Mouse (Mus musculus) forebrain, embryonic 11.5 days (tissue): ENCODE measurements at regions not wholly inside any gene's neighbourhood (a gene's known extent, or its start where the extent isn't known, plus 50 kb on each side); places are given as distances from the start of the nearest gene placed in this dataset.

Experiments used
- ATAC-seq: fragments of 200-750 bp; cut with Nextera tagmentation; replicated peaks from 2 replicates; pipeline ENCODE4 v1.8.0; 2017; ENCODE audit warnings: moderate TSS enrichment; ENCODE audit not compliant: low FRiP score
- DNase-seq: peaks from one replicate; pipeline ENCODE4 v3.0.0-alpha.2; 2017; ENCODE audit warnings: low spot score
- H3K27ac ChIP-seq: fragments of 300-500 bp; sonication (generic); 2 replicates; pipeline ENCODE4 v1.5.1; 2014; ENCODE audit warnings: low read depth, low read length
- H3K27me3 ChIP-seq: fragments of 300-500 bp; sonication (generic); 2 replicates; pipeline ENCODE4 v1.6.1; 2014; ENCODE audit warnings: mild to moderate bottlenecking, low read length, mixed read lengths; ENCODE audit not compliant: control insufficient read depth, insufficient read depth
- H3K36me3 ChIP-seq: fragments of 300-500 bp; sonication (generic); 2 replicates; pipeline ENCODE4 v1.6.1; 2014; ENCODE audit warnings: mild to moderate bottlenecking, low read length, moderate library complexity, mixed read lengths; ENCODE audit not compliant: control insufficient read depth, insufficient read depth
- H3K4me1 ChIP-seq: fragments of 300-500 bp; sonication (generic); replicated peaks from 2 replicates; pipeline ENCODE4 v1.6.1; 2014; ENCODE audit warnings: low read length, mixed read lengths; ENCODE audit not compliant: control insufficient read depth, insufficient read depth
- H3K4me2 ChIP-seq: fragments of 300-500 bp; sonication (generic); 2 replicates; pipeline ENCODE4 v1.6.1; 2014; ENCODE audit warnings: low read depth, mild to moderate bottlenecking, low read length, moderate library complexity, mixed read lengths; ENCODE audit not compliant: severe bottlenecking
- H3K4me3 ChIP-seq: fragments of 300-500 bp; sonication (generic); 2 replicates; pipeline ENCODE4 v1.5.1; 2014; ENCODE audit warnings: low read depth, low read length
- H3K9ac ChIP-seq: fragments of 300-500 bp; sonication (generic); 2 replicates; pipeline ENCODE4 v1.6.1; 2014; ENCODE audit warnings: low read length
- H3K9me3 ChIP-seq: fragments of 300-500 bp; sonication (generic); 2 replicates; pipeline ENCODE4 v1.6.1; 2016; ENCODE audit warnings: low read length, mixed read lengths; ENCODE audit not compliant: control insufficient read depth
- WGBS: fragments of 180-500 bp; shearing (Covaris S2); extraction: QIAGEN DNeasy Blood & Tissue Kit; methylation state at CpG from one replicate; pipeline ENCODE4 v1.1.7; 2014; 5-methylcytosine and 5-hydroxymethylcytosine counted together

DNA sequence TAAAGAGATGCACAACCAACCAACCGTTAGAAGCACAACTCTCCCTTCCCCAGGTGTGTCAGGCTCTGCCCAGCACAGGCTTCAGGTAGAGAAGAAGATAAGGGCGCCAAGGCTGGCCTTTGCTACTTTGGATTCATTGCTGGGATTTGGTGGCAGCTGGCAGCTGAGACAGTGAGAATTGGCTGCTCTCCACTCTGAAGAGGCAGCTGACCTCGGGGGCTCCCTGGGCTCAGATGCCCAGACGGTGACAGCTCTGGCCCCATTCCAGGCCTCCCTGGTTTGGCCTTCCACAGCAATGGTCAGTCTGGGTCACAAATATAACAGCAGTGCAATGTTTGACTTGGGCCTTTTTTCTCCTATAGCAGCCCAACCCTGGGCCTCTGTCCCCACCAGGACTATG lies 411.9 kb downstream of the Bcor start:
- H3K9ac ChIP-seq: no peak overlapping the region
- no peaks in the 10 kb centered on the region for H3K36me3 ChIP-seq
- DNase-seq (no peak), ATAC-seq (no peak)
- H3K27me3 ChIP-seq: no peaks in the 10 kb centered on the region
- no peak overlapping the region for H3K4me2 ChIP-seq
- no peaks in the 10 kb centered on the region for H3K9me3 ChIP-seq
- no peak overlapping the region for H3K4me3 ChIP-seq
- H3K27ac ChIP-seq: no peak overlapping the region
- WGBS: 57% methylated on average over 4 of the region's 4 CpGs
- H3K4me1 ChIP-seq: no peaks in the 10 kb centered on the region

DNA sequence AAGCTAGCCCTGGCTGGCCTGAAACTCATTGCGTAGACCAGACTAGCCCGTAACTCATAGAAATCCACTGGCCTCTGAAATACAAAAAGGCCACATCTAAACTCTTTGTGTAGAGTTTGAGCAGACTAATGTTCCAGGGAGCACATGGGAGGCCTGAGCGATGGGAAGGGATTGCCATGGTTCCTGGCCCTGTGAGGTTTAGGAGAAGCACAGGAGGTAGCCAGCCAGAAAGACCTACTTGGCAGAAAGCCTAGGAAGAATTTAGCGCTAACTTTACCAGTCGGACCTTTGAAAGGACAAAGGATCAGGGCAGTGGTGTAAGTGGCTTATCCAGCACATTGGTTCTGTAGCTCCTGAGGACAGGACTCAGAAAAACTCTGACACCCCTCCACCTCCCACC lies 407.6 kb downstream of the Bcor start:
- Histone ChIP-seq H3K4me3 (no peak overlapping the region), H3K4me2 (no peak overlapping the region), H3K27me3 (no peaks in the 10 kb centered on the region), H3K27ac (no peak overlapping the region), H3K4me1 (no peaks in the 10 kb centered on the region), H3K9me3 (no peaks in the 10 kb centered on the region), H3K36me3 (no peaks in the 10 kb centered on the region), H3K9ac (no peak overlapping the region)
- WGBS: 75% methylated on average over 5 of the region's 5 CpGs
- no peak for ATAC-seq
- DNase-seq: no peak

DNA sequence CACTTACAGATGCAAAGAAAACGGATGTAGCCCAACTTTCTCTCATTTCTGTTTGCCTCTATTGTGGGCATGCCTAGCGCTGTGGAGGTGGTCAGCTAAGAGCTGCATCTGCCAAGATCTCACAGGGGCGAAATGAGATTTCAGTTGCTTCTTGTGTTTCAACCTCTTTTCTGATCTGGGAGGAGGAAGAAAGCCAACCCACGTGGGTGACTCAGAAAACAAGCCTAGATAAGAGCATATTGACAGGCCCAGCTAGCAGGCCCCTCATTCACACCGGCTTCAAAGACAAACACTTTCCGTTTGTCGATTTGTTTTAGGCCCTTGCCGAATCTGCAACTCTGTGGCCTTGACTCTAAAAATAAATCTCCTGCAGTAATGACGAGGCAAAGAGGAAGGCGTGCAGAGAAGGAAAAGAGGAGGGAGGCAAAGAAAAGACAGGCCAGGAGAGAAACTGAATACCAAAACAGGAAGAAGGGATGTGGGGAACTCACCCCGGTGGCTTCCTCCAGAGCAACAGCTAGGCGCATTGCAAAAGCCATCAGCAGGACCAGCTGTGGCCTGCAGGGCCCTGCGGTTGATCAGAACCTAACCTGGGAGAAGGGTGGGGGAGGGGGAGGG lies 407.1 kb downstream of the Bcor start:
- no peak for ATAC-seq
- no peak overlapping the region for H3K9ac ChIP-seq
- H3K4me1 ChIP-seq: no peaks in the 10 kb centered on the region
- H3K27ac ChIP-seq: no peak overlapping the region
- 38% methylated on average over 13 of the region's 13 CpGs for WGBS
- no peak overlapping the region for H3K4me3 ChIP-seq
- no peak overlapping the region for H3K4me2 ChIP-seq
- H3K27me3 ChIP-seq: no peaks in the 10 kb centered on the region
- H3K36me3 ChIP-seq: no peaks in the 10 kb centered on the region
- no peak for DNase-seq
- no peaks in the 10 kb centered on the region for H3K9me3 ChIP-seq

DNA sequence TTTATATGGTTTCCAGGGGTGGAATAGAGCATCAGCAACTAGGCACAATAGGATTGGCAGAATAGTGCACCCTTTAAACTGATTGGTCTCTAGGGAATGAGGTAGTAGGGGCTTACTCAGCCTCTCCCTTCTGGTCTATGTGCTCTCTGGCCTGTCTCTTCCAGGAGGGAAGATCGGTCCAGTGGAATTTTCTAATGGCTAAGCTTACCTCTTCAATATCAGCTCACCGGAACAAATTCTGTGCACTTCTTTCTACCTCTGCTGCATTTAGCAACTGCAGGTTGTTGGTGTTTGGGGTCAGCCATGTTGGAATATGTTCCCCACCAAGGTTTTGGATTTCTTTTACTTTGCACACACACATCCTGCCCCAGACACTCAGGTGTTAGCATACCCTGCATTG lies 405.1 kb downstream of the Bcor start:
- Histone ChIP-seq H3K27me3 (no peaks in the 10 kb centered on the region; the same call in 1 of the 2 replicates), H3K4me1 (no peaks in the 10 kb centered on the region), H3K27ac (no peak overlapping the region), H3K4me3 (no peak overlapping the region), H3K9me3 (no peaks in the 10 kb centered on the region), H3K9ac (no peak overlapping the region), H3K36me3 (no peaks in the 10 kb centered on the region), H3K4me2 (no peak overlapping the region)
- DNase-seq (no peak), ATAC-seq (no peak)
- 93% methylated on average over 2 of the region's 2 CpGs for WGBS

DNA sequence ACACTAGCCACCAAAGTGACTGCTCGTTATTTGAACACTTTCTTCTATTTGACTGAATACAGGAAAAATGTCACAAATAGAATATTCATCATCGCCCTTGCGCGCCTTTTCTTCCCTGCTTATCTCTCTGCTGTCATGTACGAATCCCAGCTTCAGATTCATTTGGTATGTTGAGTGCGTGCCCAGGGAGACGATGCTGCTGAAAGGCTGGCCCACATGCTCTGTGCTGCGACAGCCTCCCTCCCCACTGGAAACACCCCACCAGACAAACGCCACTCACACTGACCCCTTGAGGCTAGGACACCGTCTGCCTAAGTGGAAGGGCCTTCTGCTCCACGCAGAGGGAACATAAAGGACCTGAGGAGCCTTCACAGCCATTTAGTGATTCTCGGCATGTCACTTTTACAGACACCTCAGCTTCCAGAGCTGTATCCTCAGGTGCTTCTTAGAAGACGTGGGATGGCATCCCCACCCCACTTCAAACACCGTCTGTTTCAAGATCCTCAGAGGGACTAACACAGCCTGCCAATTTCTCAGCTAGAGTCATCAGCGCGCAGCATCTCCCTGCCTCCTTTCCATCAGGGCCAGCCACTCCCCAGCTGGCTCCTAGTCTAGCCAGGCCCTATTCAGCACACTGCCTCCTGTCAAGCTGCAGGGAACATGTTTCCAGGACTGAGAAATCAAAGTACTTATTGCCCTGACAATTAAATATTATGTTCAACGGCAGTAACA lies 396.6 kb downstream of the Bcor start:
- 81% methylated on average over 17 of the region's 17 CpGs for WGBS
- Histone ChIP-seq H3K27ac (no peak overlapping the region), H3K4me1 (no peaks in the 10 kb centered on the region), H3K9ac (no peak overlapping the region), H3K4me3 (no peak overlapping the region), H3K27me3 (peaks cover 2% of the 10 kb centered on the region; the same call in 1 of the 2 replicates), H3K36me3 (no peaks in the 10 kb centered on the region), H3K4me2 (no peak overlapping the region), H3K9me3 (no peaks in the 10 kb centered on the region)
- DNase-seq (no peak), ATAC-seq (no peak)

DNA sequence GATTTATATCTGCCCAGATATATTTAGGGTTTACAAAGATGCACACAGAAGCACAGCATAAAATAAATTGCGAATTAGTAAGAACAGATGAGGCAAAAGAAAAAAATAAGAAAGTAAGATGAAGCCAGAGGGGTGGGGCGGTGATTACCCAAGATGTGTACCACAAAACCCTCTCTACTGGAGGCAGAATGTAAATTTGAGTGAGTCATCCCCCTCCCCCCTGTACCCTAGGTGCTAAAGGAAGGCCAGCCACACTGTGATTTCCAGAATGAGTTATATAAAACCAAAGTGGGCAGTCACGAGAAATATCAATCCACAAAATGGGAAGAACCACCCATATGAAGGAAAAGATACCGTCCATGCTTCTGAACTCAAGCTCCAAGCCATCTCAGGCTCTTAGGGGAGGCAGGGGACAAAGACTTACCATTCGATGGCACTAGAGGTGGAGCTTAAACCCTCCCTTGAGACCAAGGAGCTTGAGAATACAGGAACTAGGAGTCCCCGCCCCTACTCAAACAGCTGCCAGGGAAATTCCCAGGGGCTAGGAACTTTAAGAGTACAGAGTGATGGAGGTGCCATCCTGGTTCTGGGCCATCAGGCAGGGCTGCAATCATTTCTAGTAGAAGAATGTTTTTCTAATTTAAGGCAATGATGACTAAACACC lies 383.8 kb downstream of the Bcor start:
- H3K27me3 ChIP-seq: no peaks in the 10 kb centered on the region; the same call in 1 of the 2 replicates
- no peak overlapping the region for H3K9ac ChIP-seq
- WGBS: 67% methylated on average over 6 of the region's 6 CpGs
- H3K9me3 ChIP-seq: no peaks in the 10 kb centered on the region
- no peak overlapping the region for H3K4me2 ChIP-seq
- ATAC-seq: no peak
- no peak overlapping the region for H3K4me3 ChIP-seq
- H3K4me1 ChIP-seq: no peaks in the 10 kb centered on the region
- H3K36me3 ChIP-seq: no peaks in the 10 kb centered on the region
- no peak overlapping the region for H3K27ac ChIP-seq
- no peak for DNase-seq

DNA sequence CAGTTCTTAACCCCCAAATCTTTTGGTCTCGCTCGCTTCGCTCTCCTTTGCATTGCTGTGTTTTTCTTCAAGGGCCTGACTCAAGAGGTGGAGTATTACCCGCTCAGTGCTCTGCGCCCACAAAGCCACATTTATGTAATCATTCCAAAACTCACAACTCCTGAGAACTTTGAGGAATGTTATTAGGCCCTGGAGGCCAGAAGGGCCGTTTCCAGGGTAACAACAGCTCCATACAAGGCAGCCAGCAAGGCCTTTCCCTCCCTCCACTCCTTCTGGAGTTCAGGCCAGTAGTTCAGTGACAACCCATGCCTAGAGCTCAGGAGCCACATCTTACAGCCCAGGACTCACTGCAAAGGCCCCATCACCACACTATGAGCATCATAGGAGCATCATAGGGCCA lies 365.1 kb downstream of the Bcor start:
- H3K4me3 ChIP-seq: no peak overlapping the region
- DNase-seq (no peak), ATAC-seq (no peak)
- peaks cover 5% of the 10 kb centered on the region; the same call in 1 of the 2 replicates for H3K27me3 ChIP-seq
- no peak overlapping the region for H3K4me2 ChIP-seq
- H3K9ac ChIP-seq: no peak overlapping the region
- no peaks in the 10 kb centered on the region for H3K9me3 ChIP-seq
- peaks cover 4% of the 10 kb centered on the region; the same call in 1 of the 2 replicates for H3K4me1 ChIP-seq
- no peaks in the 10 kb centered on the region for H3K36me3 ChIP-seq
- no peak overlapping the region for H3K27ac ChIP-seq
- whole genome bisulfite sequencing: 70% methylated on average over 6 of the region's 6 CpGs

DNA sequence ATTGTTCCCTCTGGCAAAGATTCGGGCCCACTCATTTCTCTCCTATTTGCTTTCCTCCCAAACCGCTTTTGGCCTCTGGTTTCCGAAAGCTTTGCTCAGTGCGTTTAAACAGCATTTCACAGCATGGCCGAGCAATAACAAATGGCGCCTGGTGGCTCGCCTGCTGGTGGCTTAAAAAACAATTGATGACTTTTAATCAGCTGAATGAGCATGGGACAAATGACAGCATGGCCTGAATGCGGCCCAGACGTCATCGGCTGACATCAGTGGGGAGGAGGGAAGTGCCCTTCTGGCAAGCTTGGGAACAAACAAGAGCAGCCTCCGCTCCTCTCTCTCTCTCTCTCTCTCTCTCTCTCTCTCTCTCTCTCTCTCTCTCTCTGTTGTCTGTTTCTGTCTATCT lies 362.3 kb downstream of the Bcor start:
- Histone ChIP-seq H3K27me3 (peaks cover 9% of the 10 kb centered on the region; the same call in 1 of the 2 replicates), H3K4me1 (peaks cover 4% of the 10 kb centered on the region; the same call in 1 of the 2 replicates), H3K36me3 (no peaks in the 10 kb centered on the region), H3K4me2 (no peak overlapping the region), H3K9me3 (no peaks in the 10 kb centered on the region), H3K4me3 (no peak overlapping the region), H3K9ac (no peak overlapping the region), H3K27ac (no peak overlapping the region)
- 11% methylated on average over 11 of the region's 11 CpGs for WGBS
- ATAC-seq (peak; percentile 64), DNase-seq (peak; percentile 77)
